Comparison of ENCODE assay signal across 20 mouse cellular contexts in genomic region chr11:65058224-65058908, GRCm38 (mm10).
DNase-seq lines count a peak whose midpoint lies in the region; ATAC-seq and TF ChIP-seq lines count a peak whose summit lies in the region.
"Had no signal": no experiment of that assay in that cellular context is flagged by ENCODE, and none has a peak within 500 bp of the region (broad histone marks: within the 10 kb centered on the region; RNA-seq: fewer than 3 reads in every experiment).

No protein-coding gene starts in this region.

- WGBS in embryonic facial prominence, embryonic 10.5 days, result 66% methylated on average over 7 of the region's 7 CpGs
- 76% methylated on average over 7 of the region's 7 CpGs for WGBS in forebrain, embryonic 12.5 days

- peak overlapping the region; percentile 11; the same call in 1 of the 2 replicates for H3K27ac ChIP-seq in left cerebral cortex, adult 2 months
- no peak overlapping the region for H3K27ac ChIP-seq in embryonic facial prominence, embryonic 10.5 days (replicated peaks)
- no peak overlapping the region for H3K27ac ChIP-seq in forebrain, embryonic 12.5 days
- H3K27ac ChIP-seq: layer of hippocampus, adult 2 months; stomach, postnatal 0 days had no signal

- DNase-seq in frontal cortex, postnatal 14 days (ENCODE audit: low spot score in 2 of 2), result no peak
- DNase-seq in left cerebral cortex, adult 2 months (ENCODE audit: extremely low spot score in 1 of 2, low spot score in 2 of 2), result no peak
- no peak for DNase-seq in left cerebral cortex, adult 11 months (ENCODE audit: low spot score)
- DNase-seq in embryonic facial prominence, embryonic 10.5 days (ENCODE audit: low spot score), result peak; percentile 33
- DNase-seq in retina, embryonic 14.5 days (ENCODE audit: low spot score), result peak; percentile 9
- no peak for DNase-seq in layer of hippocampus, adult 11-12 months (ENCODE audit: low spot score)
- DNase-seq: cerebellum, adult 9-11 months; gastrocnemius, postnatal 25 days; heart, postnatal 36 days; liver; lung, adult 2 months; lung, postnatal 4 days; thymus, postnatal 14 days had no signal

- ATAC-seq in frontal cortex, adult (ENCODE audit: low TSS enrichment), result peak; percentile 83
- ATAC-seq in forebrain, embryonic 12.5 days (ENCODE audit: low FRiP score), result no peak
- ATAC-seq: forebrain, embryonic 16.5 days; inflammation-experienced regulatory T-cells, adult 6 months had no signal

- H3K4me1 ChIP-seq in embryonic facial prominence, embryonic 10.5 days, result peaks cover 17% of the 10 kb centered on the region
- H3K4me1 ChIP-seq in forebrain, embryonic 12.5 days, result peaks cover 8% of the 10 kb centered on the region

- no peaks in the 10 kb centered on the region for H3K36me3 ChIP-seq in embryonic facial prominence, embryonic 10.5 days (replicated peaks)
- H3K36me3 ChIP-seq in forebrain, embryonic 12.5 days (replicated peaks), result no peaks in the 10 kb centered on the region

- TF ChIP-seq CTCF in left cerebral cortex, adult 2 months (IDR thresholded peaks at IDR 0.05), result no peak

- no peak overlapping the region for H3K4me2 ChIP-seq in forebrain, embryonic 12.5 days
- H3K4me2 ChIP-seq: heart, embryonic 11.5 days had no signal

- intact Hi-C loops in left cerebral cortex, adult 2 months (cut with DNase I), result loop anchor here (1.0 to 10.0 kb wide), 4 partner anchors 11 to 186 kb away; no protein-coding TSS in a partner anchor

- no peaks in the 10 kb centered on the region for H3K27me3 ChIP-seq in embryonic facial prominence, embryonic 10.5 days (replicated peaks; ENCODE audit: low read depth, poor library complexity, severe bottlenecking)
- no peaks in the 10 kb centered on the region for H3K27me3 ChIP-seq in forebrain, embryonic 12.5 days

- H3K4me3 ChIP-seq in left cerebral cortex, adult 2 months, result no peak overlapping the region
- H3K4me3 ChIP-seq in embryonic facial prominence, embryonic 10.5 days, result no peak overlapping the region
- H3K4me3 ChIP-seq in forebrain, embryonic 12.5 days (replicated peaks), result no peak overlapping the region
- H3K4me3 ChIP-seq: layer of hippocampus, adult 2 months had no signal

- no peak overlapping the region for H3K9ac ChIP-seq in forebrain, embryonic 12.5 days

- H3K9me3 ChIP-seq in embryonic facial prominence, embryonic 10.5 days, result no peaks in the 10 kb centered on the region
- no peaks in the 10 kb centered on the region for H3K9me3 ChIP-seq in forebrain, embryonic 12.5 days

Comparison
In these comparisons a context has a peak if more than half of its experiments do, and no peak if none do; other contexts are left out.
1. DNase-seq: peak in embryonic facial prominence, embryonic 10.5 days (single experiment) and retina, embryonic 14.5 days (single experiment); none in frontal cortex, postnatal 14 days (0 of 2), left cerebral cortex, adult 2 months (0 of 2), left cerebral cortex, adult 11 months (single experiment) and layer of hippocampus, adult 11-12 months (single experiment).